Mouse (Mus musculus) adipocyte (in vitro differentiated cells): ENCODE data around the gene Mrpl28.

Experiments used
- DNase-seq: peaks from one replicate; pipeline ENCODE4 v3.0.0-alpha.2; 2016; ENCODE audit warnings: low spot score

Gene Mrpl28

GRCm38 (mm10) chr17:26115956-26116487 is 7.3 kb upstream of the Mrpl28 start:
- no peak for DNase-seq

- DNase-seq = no peak
These were observed 6.6 kb upstream of the Mrpl28 start for GRCm38 (mm10) chr17:26116503-26117258.

GRCm38 (mm10) chr17:26119766-26120710 is 3.3 kb upstream of the Mrpl28 start:
- peak; percentile 44 for DNase-seq

GRCm38 (mm10) chr17:26122431-26123140 is 714 bp upstream of the Mrpl28 start:
- DNase-seq = no peak

GRCm38 (mm10) chr17:26124560-26124959 is 1.3 kb downstream of the Mrpl28 start:
- DNase-seq = no peak

GRCm38 (mm10) chr17:26125226-26125625 is 1.9 kb downstream of the Mrpl28 start:
- no peak for DNase-seq

- DNase-seq = no peak
These were observed 7.9 kb downstream of the Mrpl28 start for GRCm38 (mm10) chr17:26131062-26131732.

- DNase-seq = no peak
These were observed 8.9 kb downstream of the Mrpl28 start for GRCm38 (mm10) chr17:26131856-26132853.

GRCm38 (mm10) chr17:26137106-26137750 is 13.9 kb downstream of the Mrpl28 start:
- no peak for DNase-seq

- DNase-seq = no peak
These were observed 14.4 kb downstream of the Mrpl28 start for GRCm38 (mm10) chr17:26137751-26138130.

GRCm38 (mm10) chr17:26138239-26138836 is 15.0 kb downstream of the Mrpl28 start, which contains the start of gene Axin1:
Gene Axin1, plus strand, starts transcription at chr17:26138688.
- DNase-seq = peak; percentile 92

- peak; percentile 42 for DNase-seq
These were observed 15.6 kb downstream of the Mrpl28 start for GRCm38 (mm10) chr17:26138901-26139381.

GRCm38 (mm10) chr17:26142796-26143195 is 19.5 kb downstream of the Mrpl28 start:
- no peak for DNase-seq

- DNase-seq = no peak
These were observed 20.1 kb downstream of the Mrpl28 start for GRCm38 (mm10) chr17:26143386-26143785.

- no peak for DNase-seq
These were observed 25.8 kb downstream of the Mrpl28 start for GRCm38 (mm10) chr17:26149056-26149455.

- no peak for DNase-seq
These were observed 28.8 kb downstream of the Mrpl28 start for GRCm38 (mm10) chr17:26151886-26152630.

GRCm38 (mm10) chr17:26162736-26163135 is 39.4 kb downstream of the Mrpl28 start:
- no peak for DNase-seq

- DNase-seq = no peak
These were observed 44.7 kb downstream of the Mrpl28 start for GRCm38 (mm10) chr17:26168039-26168438.
